Mouse (Mus musculus) liver, postnatal 0 days (tissue): ENCODE measurements around the gene Ercc2. TPM values are rescaled to one million over a fixed set of nuclear protein-coding genes. Genes with fewer than 3 reads are reported as not detected.
A peak's percentile ranks its signal among the peaks of the same experiment; 100 is the strongest.

Source experiments
- ATAC-seq: fragments of 200-750 bp; cut with Nextera tagmentation; 2 replicates; pipeline ENCODE4 v1.8.0; 2017; ENCODE audit warnings: mild to moderate bottlenecking, moderate library complexity
- DNase-seq: peaks from one replicate; pipeline ENCODE4 v3.0.0-alpha.2; 2016
- H3K27ac ChIP-seq: fragments of 300-500 bp; sonication (generic); 2 replicates; pipeline ENCODE4 v1.5.1; 2014; ENCODE audit warnings: antibody characterized with exemption, moderate library complexity, mild to moderate bottlenecking, low read depth
- H3K27me3 ChIP-seq: fragments of 300-500 bp; sonication (generic); 2 replicates; pipeline ENCODE4 v1.6.1; 2014; ENCODE audit warnings: low read length, control low read depth, mixed read lengths; ENCODE audit not compliant: insufficient read depth
- H3K36me3 ChIP-seq: fragments of 300-500 bp; sonication (generic); replicated peaks from 2 replicates; pipeline ENCODE4 v1.6.1; 2014; ENCODE audit warnings: mild to moderate bottlenecking, control low read depth, low read length, moderate library complexity, mixed read lengths; ENCODE audit not compliant: insufficient read depth
- H3K4me1 ChIP-seq: fragments of 300-500 bp; sonication (generic); 2 replicates; pipeline ENCODE4 v1.6.1; 2014; ENCODE audit warnings: antibody characterized with exemption, mild to moderate bottlenecking, control low read depth; ENCODE audit not compliant: insufficient read depth
- H3K4me2 ChIP-seq: fragments of 300-500 bp; sonication (generic); 2 replicates; pipeline ENCODE4 v1.6.1; 2014; ENCODE audit warnings: low read depth, mild to moderate bottlenecking, low read length, moderate library complexity, mixed read lengths
- H3K4me3 ChIP-seq: fragments of 300-500 bp; sonication (generic); 2 replicates; pipeline ENCODE4 v1.5.1; 2014; ENCODE audit warnings: low read depth, low read length
- H3K9ac ChIP-seq: fragments of 300-500 bp; sonication (generic); replicated peaks from 2 replicates; pipeline ENCODE4 v1.6.1; 2014; ENCODE audit warnings: mild to moderate bottlenecking, moderate library complexity
- H3K9me3 ChIP-seq: fragments of 300-500 bp; sonication (generic); 2 replicates; pipeline ENCODE4 v1.6.1; 2016; ENCODE audit warnings: mild to moderate bottlenecking, control low read depth, low read length, mixed read lengths
- CTCF ChIP-seq: sonication (generic); IDR thresholded peaks from 2 replicates; pipeline ENCODE4 v1.5.1; 2016; ENCODE audit warnings: antibody characterized with exemption, low read depth
- EP300 ChIP-seq: IDR thresholded peaks from 2 replicates; pipeline ENCODE4 v1.6.1; 2016; ENCODE audit warnings: antibody characterized with exemption, low read depth, mild to moderate bottlenecking
- WGBS: fragments of 180-500 bp; shearing (Covaris S2); extraction: QIAGEN DNeasy Blood & Tissue Kit; methylation state at CpG from one replicate; pipeline ENCODE4 v1.1.7; 2014; ENCODE audit not compliant: insufficient replicate concordance; 5-methylcytosine and 5-hydroxymethylcytosine counted together
- polyA plus RNA-seq: library from polyadenylated mRNA; unstranded; fragments of >200 nt; fragmentation: Nextera tagmentation; extraction: Ambion mirVana; gene quantifications from 2 replicates; pipeline ENCODE4 v1.2.1, GENCODE M21; 2015

Ercc2 gene
- polyA plus RNA-seq, 1 experiment from 2014 or later: 3.8 TPM

GRCm38 (mm10) chr7:19341250-19341649 lies 40.6 kb upstream of the Ercc2 start:
- WGBS: 23% methylated on average over 10 of the region's 10 CpGs
- TF ChIP-seq EP300 (no peak), CTCF (no peak)
- Histone ChIP-seq H3K9ac (no peak overlapping the region), H3K4me3 (no peak overlapping the region), H3K27ac (no peak overlapping the region), H3K36me3 (no peaks in the 10 kb centered on the region), H3K4me1 (peaks cover 30% of the 10 kb centered on the region), H3K9me3 (no peaks in the 10 kb centered on the region), H3K27me3 (peaks cover 23% of the 10 kb centered on the region), H3K4me2 (no peak overlapping the region)
- ATAC-seq (no peak), DNase-seq (no peak)

DNA sequence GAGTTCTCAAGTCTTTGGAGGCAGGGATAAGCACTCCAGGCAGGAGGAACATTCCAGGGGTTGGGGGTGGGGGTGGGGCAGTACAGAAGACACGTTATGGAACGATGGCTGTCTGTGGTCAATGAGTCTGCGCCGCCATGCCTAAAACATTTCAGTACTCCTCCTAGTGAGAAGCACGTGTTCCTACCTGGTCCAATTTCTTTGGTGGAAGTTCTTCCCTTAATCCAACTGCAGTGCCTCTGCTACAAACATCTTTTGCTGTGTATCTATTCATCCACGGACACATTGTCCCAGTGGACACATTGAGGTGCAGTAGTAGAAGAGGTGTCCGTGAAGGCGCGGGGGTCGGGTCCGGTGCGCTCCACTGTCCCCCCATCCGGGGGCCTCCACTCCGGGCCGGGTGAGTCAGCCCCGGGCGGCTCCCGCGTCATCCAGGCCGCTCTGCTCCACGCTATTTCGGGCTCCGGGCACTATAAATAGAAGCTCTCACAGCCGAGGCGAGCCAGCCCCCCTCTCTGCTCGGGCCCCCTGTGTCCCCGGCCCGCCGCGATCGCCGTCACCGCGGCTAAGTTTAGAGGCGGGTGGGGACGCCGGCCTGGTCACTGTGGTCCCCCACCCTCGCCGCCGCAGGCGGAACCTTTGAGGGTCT lies 39.9 kb upstream of the Ercc2 start:
- peaks cover 23% of the 10 kb centered on the region for H3K27me3 ChIP-seq
- no peaks in the 10 kb centered on the region for H3K9me3 ChIP-seq
- H3K4me2 ChIP-seq: peak overlapping the region; percentile 58
- TF ChIP-seq CTCF: no peak
- TF ChIP-seq EP300: no peak
- no peak overlapping the region for H3K27ac ChIP-seq
- no peaks in the 10 kb centered on the region for H3K36me3 ChIP-seq
- peak overlapping the region; percentile 24; the same call in 1 of the 2 replicates for H3K4me3 ChIP-seq
- DNase-seq: no peak
- peak overlapping the region; percentile 26; the same call in 1 of the 2 replicates for H3K9ac ChIP-seq
- ATAC-seq: no peak
- WGBS: 2% methylated on average over 41 of the region's 41 CpGs
- peaks cover 30% of the 10 kb centered on the region for H3K4me1 ChIP-seq

DNA sequence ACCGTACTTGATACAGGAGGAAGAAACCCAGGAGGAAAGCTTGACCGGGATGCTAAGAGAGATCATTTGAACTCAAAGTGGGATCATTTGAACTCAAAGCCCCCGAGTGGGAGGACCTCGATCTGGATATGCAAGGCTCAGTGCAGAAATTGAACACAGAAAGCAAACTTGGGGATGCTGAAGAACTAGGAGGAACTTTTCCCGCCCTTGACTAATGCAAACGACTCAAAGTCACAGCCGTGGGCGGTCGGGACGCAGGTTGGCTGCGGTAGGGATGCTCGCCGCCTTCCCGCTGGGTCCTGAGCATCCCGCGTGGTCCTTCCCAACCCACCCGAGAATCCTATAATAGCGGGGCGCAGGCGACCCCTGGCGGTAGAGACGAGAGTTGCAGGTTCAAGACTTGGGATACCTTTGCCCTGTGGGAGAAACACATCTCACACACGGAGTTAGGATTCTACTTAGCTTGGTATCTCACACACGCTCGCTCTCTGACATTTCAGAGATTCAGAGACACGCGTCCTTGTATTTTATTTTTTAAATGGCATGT lies 39.3 kb upstream of the Ercc2 start:
- peaks cover 30% of the 10 kb centered on the region for H3K4me1 ChIP-seq
- peaks cover 23% of the 10 kb centered on the region for H3K27me3 ChIP-seq
- no peaks in the 10 kb centered on the region for H3K36me3 ChIP-seq
- peak overlapping the region; percentile 24 for H3K4me3 ChIP-seq
- peak; percentile 98 for TF ChIP-seq CTCF
- no peak for TF ChIP-seq EP300
- no peak for ATAC-seq
- H3K9ac ChIP-seq: no peak overlapping the region
- H3K27ac ChIP-seq: no peak overlapping the region
- peak; percentile 87 for DNase-seq
- no peaks in the 10 kb centered on the region for H3K9me3 ChIP-seq
- H3K4me2 ChIP-seq: peak overlapping the region; percentile 58
- WGBS: under 1% methylated on average over 27 of the region's 27 CpGs

GRCm38 (mm10) chr7:19343210-19343808 lies 38.5 kb upstream of the Ercc2 start:
- H3K4me1 ChIP-seq: peaks cover 30% of the 10 kb centered on the region
- H3K9ac ChIP-seq: no peak overlapping the region
- DNase-seq (peak; percentile 85), ATAC-seq (no peak)
- no peak overlapping the region for H3K27ac ChIP-seq
- H3K4me2 ChIP-seq: peak overlapping the region; percentile 40
- TF ChIP-seq EP300: no peak
- TF ChIP-seq CTCF: peak; percentile 96
- H3K27me3 ChIP-seq: peaks cover 23% of the 10 kb centered on the region
- under 1% methylated on average over 11 of the region's 11 CpGs for WGBS
- H3K4me3 ChIP-seq: no peak overlapping the region
- H3K9me3 ChIP-seq: no peaks in the 10 kb centered on the region
- no peaks in the 10 kb centered on the region for H3K36me3 ChIP-seq

GRCm38 (mm10) chr7:19344237-19344847 lies 37.5 kb upstream of the Ercc2 start, which contains the start of gene Ercc1:
Gene Ercc1 (plus strand): TSS chr7:19344778.
- 17% methylated on average over 12 of the region's 12 CpGs for WGBS
- H3K9me3 ChIP-seq: no peaks in the 10 kb centered on the region
- ATAC-seq: no peak
- no peak for DNase-seq
- peaks cover 30% of the 10 kb centered on the region for H3K4me1 ChIP-seq
- TF ChIP-seq CTCF (no peak), EP300 (no peak)
- H3K27me3 ChIP-seq: peaks cover 23% of the 10 kb centered on the region
- H3K9ac ChIP-seq: peak within 1 kb of the TSS; percentile 58
- peak within 1 kb of the TSS; percentile 63 for H3K4me3 ChIP-seq
- peak within 1 kb of the TSS; percentile 56; the same call in 1 of the 2 replicates for H3K27ac ChIP-seq
- peak within 1 kb of the TSS; percentile 75 for H3K4me2 ChIP-seq
- 0 out of 2 replicates have a peak, but pooled peaks cover 1% of the 10 kb centered on the region for H3K36me3 ChIP-seq

DNA sequence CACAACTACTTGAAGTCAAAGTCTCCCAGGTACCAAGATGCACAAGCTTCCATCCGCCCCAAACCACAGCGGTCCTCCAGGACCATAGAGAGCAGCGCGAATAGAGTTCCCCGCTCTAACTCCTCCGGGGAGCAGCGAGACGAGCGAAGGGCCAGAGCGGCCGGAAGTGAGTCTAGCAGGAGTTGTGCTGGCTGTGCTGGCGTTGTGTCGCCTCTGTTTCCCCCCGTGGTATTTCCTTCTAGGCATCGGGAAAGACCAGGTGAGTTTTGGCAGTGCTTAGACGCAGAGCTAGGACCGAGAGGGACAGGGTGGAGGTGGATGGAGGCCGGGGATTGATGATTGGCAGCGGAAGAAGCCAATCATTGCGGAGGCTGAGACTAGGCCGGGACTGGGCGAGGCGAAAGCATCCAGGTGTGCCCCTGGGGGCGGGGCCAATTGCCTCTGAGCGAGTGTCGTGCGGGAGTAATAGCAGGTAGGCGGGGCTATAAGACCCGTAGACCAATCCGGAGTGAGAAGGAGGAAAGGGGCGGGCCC lies 36.8 kb upstream of the Ercc2 start:
- WGBS: under 1% methylated on average over 31 of the region's 31 CpGs
- peak; percentile 97 for DNase-seq
- Histone ChIP-seq H3K4me3 (peak overlapping the region; percentile 63), H3K36me3 (0 out of 2 replicates have a peak, but pooled peaks cover 4% of the 10 kb centered on the region), H3K4me2 (peak overlapping the region; percentile 75), H3K9me3 (no peaks in the 10 kb centered on the region), H3K27me3 (peaks cover 23% of the 10 kb centered on the region), H3K9ac (peak overlapping the region; percentile 58), H3K27ac (peak overlapping the region; percentile 56; the same call in 1 of the 2 replicates), H3K4me1 (peaks cover 30% of the 10 kb centered on the region)
- no peak; the same call in 1 of the 2 replicates for TF ChIP-seq EP300
- no peak for TF ChIP-seq CTCF
- ATAC-seq: peak; percentile 98
